In genomic region chr2:115723452-115723851, GRCm38 (mm10) we compare ENCODE assay signal across 16 mouse cellular contexts.
DNase-seq lines count a peak whose midpoint lies in the region; TF ChIP-seq lines count a peak whose summit lies in the region.
"Had no signal": no experiment of that assay in that cellular context is flagged by ENCODE, and none has a peak within 500 bp of the region (broad histone marks: within the 10 kb centered on the region; RNA-seq: fewer than 3 reads in every experiment).

No protein-coding gene starts in this region.

- peak; percentile 92 for TF ChIP-seq EP300 in ES-Bruce4 (IDR thresholded peaks at IDR 0.05; ENCODE audit: insufficient read depth, low read depth, low read length)

- TF ChIP-seq POLR2A in ES-Bruce4 (IDR thresholded peaks at IDR 0.05; ENCODE audit: insufficient read depth, low read length), result no peak

- no peak overlapping the region for H3K4me3 ChIP-seq in ES-Bruce4 (ENCODE audit: low read depth, low read length)
- H3K4me3 ChIP-seq: embryonic facial prominence, embryonic 12.5 days; gastrocnemius, adult 2 months; lung, embryonic 15.5 days; stomach, embryonic 15.5 days had no signal

- TF ChIP-seq CTCF in ES-Bruce4 (IDR thresholded peaks at IDR 0.05; ENCODE audit: low read depth, low read length), result no peak

- H3K4me1 ChIP-seq in ES-Bruce4 (ENCODE audit: control insufficient read depth, insufficient read depth, low read length), result peaks cover 4% of the 10 kb centered on the region
- H3K4me1 ChIP-seq: embryonic facial prominence, embryonic 12.5 days; stomach, embryonic 15.5 days had no signal

- H3K9me3 ChIP-seq in ES-Bruce4 (replicated peaks; ENCODE audit: control insufficient read depth, insufficient read depth, low read length, poor library complexity, severe bottlenecking), result peaks cover 36% of the 10 kb centered on the region
- H3K9me3 ChIP-seq: stomach, embryonic 15.5 days had no signal

- peak; percentile 41 for DNase-seq in kidney, adult 18-20 months
- DNase-seq in kidney, postnatal 10 days, result no peak
- DNase-seq in R1 (ENCODE audit: low read depth, low spot score), result peak; percentile 100
- DNase-seq in kidney, postnatal 36 days, result peak; percentile 20 to 31
- DNase-seq in urinary bladder, postnatal 10 days (ENCODE audit: low spot score), result no peak
- DNase-seq in urinary bladder, postnatal 36 days (ENCODE audit: low spot score in 2 of 2), result no peak
- no peak for DNase-seq in adrenal gland, adult (ENCODE audit: inconsistent age in 2 of 2, low spot score in 1 of 2)
- DNase-seq: cerebellum, adult 8-10 months; gastrocnemius, adult 2 months; heart, postnatal 14 days; right cerebral cortex, postnatal 14 days had no signal

- peak overlapping the region; percentile 96 for H3K27ac ChIP-seq in ES-Bruce4 (ENCODE audit: insufficient read depth, low read length)
- H3K27ac ChIP-seq: embryonic facial prominence, embryonic 12.5 days; gastrocnemius, adult 2 months; lung, embryonic 15.5 days; stomach, embryonic 15.5 days had no signal

- no peaks in the 10 kb centered on the region for H3K27me3 ChIP-seq in ES-Bruce4 (ENCODE audit: control insufficient read depth, insufficient read depth, low read length, poor library complexity, severe bottlenecking)
- H3K27me3 ChIP-seq: CH12.LX; lung, embryonic 15.5 days; stomach, embryonic 15.5 days had no signal

- no peak overlapping the region for H3K9ac ChIP-seq in ES-Bruce4 (ENCODE audit: low read depth, poor library complexity, severe bottlenecking)
- H3K9ac ChIP-seq: embryonic facial prominence, embryonic 12.5 days; lung, embryonic 15.5 days; stomach, embryonic 15.5 days had no signal

- peaks cover 8% of the 10 kb centered on the region for H3K36me3 ChIP-seq in ES-Bruce4 (ENCODE audit: control insufficient read depth, insufficient read depth, low read length, poor library complexity, severe bottlenecking)
- H3K36me3 ChIP-seq: stomach, embryonic 15.5 days had no signal

Comparison
In these comparisons a context has a peak if more than half of its experiments do, and no peak if none do; other contexts are left out.
1. DNase-seq: peak in kidney, adult 18-20 months (single experiment), R1 (single experiment) and kidney, postnatal 36 days (2 of 2); none in kidney, postnatal 10 days (single experiment), urinary bladder, postnatal 10 days (single experiment), urinary bladder, postnatal 36 days (0 of 2) and adrenal gland, adult (0 of 2).